Mouse (Mus musculus) spleen, adult 2 months (tissue): ENCODE results near the gene Lama5.

Experiments
- CTCF ChIP-seq: fragments of 200-500 bp; IDR thresholded peaks from 2 replicates; pipeline ENCODE4 v1.5.1; 2011; ENCODE audit warnings: mild to moderate bottlenecking, inconsistent platforms; ENCODE audit not compliant: insufficient read depth, insufficient read length, insufficient replicate concordance; ENCODE audit errors: extremely low read depth
- POLR2A ChIP-seq: fragments of 200-500 bp; IDR thresholded peaks from 2 replicates; pipeline ENCODE4 v1.6.1; 2011; ENCODE audit warnings: low read depth, low read length, inconsistent platforms

DNA sequence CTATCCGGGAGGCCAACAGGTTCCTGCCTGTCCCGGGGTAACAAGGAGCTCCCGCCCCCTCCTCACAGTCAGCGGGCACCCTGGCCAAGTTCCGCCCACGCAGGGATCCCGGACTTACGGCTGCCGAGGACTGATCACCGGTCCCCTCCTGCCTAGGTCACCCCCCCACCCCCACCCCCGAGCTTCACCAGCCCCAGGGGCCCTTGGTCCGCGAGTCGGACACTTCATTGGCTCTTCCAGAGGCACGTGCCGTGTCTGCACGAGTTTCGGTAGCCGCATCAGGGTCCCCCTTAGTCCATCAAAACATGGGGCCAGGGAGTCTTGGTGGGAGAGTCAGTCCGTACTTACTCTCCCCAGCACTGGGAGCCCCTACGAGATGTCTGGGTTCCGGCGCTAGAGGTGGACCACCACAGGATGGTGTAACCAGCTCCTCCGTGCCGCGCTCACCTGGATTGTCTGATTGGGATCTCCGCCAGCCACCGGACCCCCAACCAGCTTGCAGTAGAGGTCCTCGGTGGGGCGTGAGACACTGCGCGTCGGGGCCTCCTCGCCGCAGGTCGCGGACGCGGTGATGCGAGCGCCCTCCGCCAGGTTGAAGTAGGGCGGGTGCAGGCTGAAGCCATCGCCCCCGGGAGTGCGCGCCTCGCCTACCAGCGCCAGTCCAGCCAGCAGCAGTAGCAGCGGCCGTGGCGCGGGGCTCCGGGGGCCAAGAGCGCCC lies 456 bp downstream of the Lama5 start:
- TF ChIP-seq CTCF, result no peak
- no peak for TF ChIP-seq POLR2A
